Mouse (Mus musculus) hindbrain, embryonic 11.5 days (tissue): Measurements from ENCODE around the gene Calcrl. TPM values are rescaled to one million over a fixed set of nuclear protein-coding genes. Genes with fewer than 3 reads are reported as not detected.

Experiments
- ATAC-seq: fragments of 200-750 bp; cut with Nextera tagmentation; 2 replicates; pipeline ENCODE4 v1.8.0; 2017; ENCODE audit warnings: mild to moderate bottlenecking, moderate TSS enrichment, moderate library complexity; ENCODE audit not compliant: low FRiP score
- DNase-seq: peaks from one replicate; pipeline ENCODE4 v3.0.0-alpha.2; 2015; ENCODE audit warnings: low spot score
- H3K27ac ChIP-seq: fragments of 300-500 bp; sonication (generic); 2 replicates; pipeline ENCODE4 v1.5.1; 2014; ENCODE audit warnings: mild to moderate bottlenecking, low read depth, low read length
- H3K27me3 ChIP-seq: fragments of 300-500 bp; sonication (generic); 2 replicates; pipeline ENCODE4 v1.6.1; 2014; ENCODE audit warnings: mild to moderate bottlenecking, low read length, moderate library complexity, mixed read lengths; ENCODE audit not compliant: control insufficient read depth, insufficient read depth
- H3K36me3 ChIP-seq: fragments of 300-500 bp; sonication (generic); 2 replicates; pipeline ENCODE4 v1.6.1; 2014; ENCODE audit warnings: mild to moderate bottlenecking, low read length, moderate library complexity, mixed read lengths; ENCODE audit not compliant: control insufficient read depth, insufficient read depth
- H3K4me1 ChIP-seq: fragments of 300-500 bp; sonication (generic); replicated peaks from 2 replicates; pipeline ENCODE4 v1.6.1; 2014; ENCODE audit warnings: low read length, mixed read lengths; ENCODE audit not compliant: control insufficient read depth, insufficient read depth
- H3K4me2 ChIP-seq: fragments of 300-500 bp; sonication (generic); replicated peaks from 2 replicates; pipeline ENCODE4 v1.6.1; 2014; ENCODE audit warnings: mild to moderate bottlenecking, low read depth, low read length
- H3K4me3 ChIP-seq: fragments of 300-500 bp; sonication (generic); 2 replicates; pipeline ENCODE4 v1.5.1; 2014; ENCODE audit warnings: low read depth, low read length
- H3K9ac ChIP-seq: fragments of 300-500 bp; sonication (generic); 2 replicates; pipeline ENCODE4 v1.6.1; 2014; ENCODE audit warnings: low read depth, low read length
- H3K9me3 ChIP-seq: fragments of 300-500 bp; sonication (generic); 2 replicates; pipeline ENCODE4 v1.6.1; 2016; ENCODE audit warnings: low read length; ENCODE audit not compliant: control insufficient read depth
- WGBS: fragments of 180-500 bp; shearing (Covaris S2); extraction: QIAGEN DNeasy Blood & Tissue Kit; methylation state at CpG from one replicate; pipeline ENCODE4 v1.1.7; 2014; 5-methylcytosine and 5-hydroxymethylcytosine counted together
- polyA plus RNA-seq: library from polyadenylated mRNA; unstranded; fragments of >200 nt; fragmentation: Nextera tagmentation; extraction: Ambion mirVana; gene quantifications from 2 replicates; pipeline ENCODE4 v1.2.1, GENCODE M21; 2014

The Calcrl gene
- 17.7 and 18.5 TPM in 2 replicates for polyA plus RNA-seq

GRCm38 (mm10) chr2:84425138-84425537, at the start of gene Calcrl:
TSS of gene Calcrl (minus strand) at chr2:84425411.
- DNase-seq (peak; percentile 48), ATAC-seq (peak; percentile 65)
- Histone ChIP-seq H3K27ac (no peak within 1 kb of the TSS), H3K27me3 (no peaks in the 10 kb centered on the region), H3K4me1 (no peaks in the 10 kb centered on the region), H3K4me2 (peak within 1 kb of the TSS; percentile 8), H3K36me3 (no peaks in the 10 kb centered on the region), H3K9me3 (no peaks in the 10 kb centered on the region), H3K9ac (peak within 1 kb of the TSS; percentile 13; the same call in 1 of the 2 replicates), H3K4me3 (peak within 1 kb of the TSS; percentile 16; the same call in 1 of the 2 replicates)
- 3% methylated on average over 10 of the region's 10 CpGs for WGBS

- Histone ChIP-seq H3K4me1 (no peaks in the 10 kb centered on the region; the same call in 1 of the 2 replicates), H3K9me3 (no peaks in the 10 kb centered on the region), H3K27ac (no peak overlapping the region), H3K9ac (no peak overlapping the region), H3K27me3 (no peaks in the 10 kb centered on the region), H3K36me3 (no peaks in the 10 kb centered on the region), H3K4me3 (no peak overlapping the region), H3K4me2 (no peak overlapping the region)
- ATAC-seq (no peak), DNase-seq (no peak)
- 9% methylated on average over 6 of the region's 6 CpGs for WGBS
Measured at GRCm38 (mm10) chr2:84474651-84475050, 49.4 kb upstream of the Calcrl start.

DNA sequence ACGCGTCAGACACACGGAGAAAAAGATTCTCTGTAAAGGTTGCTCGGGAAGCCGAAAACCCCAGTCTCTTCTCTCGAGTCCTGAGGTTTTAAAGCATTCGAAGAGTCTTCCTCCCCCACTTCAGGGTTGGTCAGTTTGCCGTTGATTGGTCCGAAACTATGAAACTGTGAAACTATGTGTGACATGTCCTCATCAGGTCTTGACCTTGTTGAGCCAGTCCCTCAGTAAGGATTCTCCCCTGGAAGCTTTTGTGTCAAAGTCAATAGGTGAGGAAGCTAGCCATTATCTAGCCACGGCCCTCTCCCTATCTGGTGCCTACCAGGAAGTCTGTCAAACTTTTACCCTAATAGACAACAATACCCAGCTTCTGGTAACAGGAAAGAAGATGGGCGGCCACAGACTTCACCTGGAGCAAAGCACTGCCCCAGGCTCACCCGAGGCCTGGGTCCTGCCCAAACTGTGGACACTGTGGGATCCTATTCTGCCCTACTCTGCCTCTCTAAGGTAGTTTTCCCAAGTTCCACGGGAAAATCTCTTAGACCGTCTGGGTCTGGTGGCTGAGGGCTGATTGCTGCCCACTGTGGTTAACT, 48.8 kb upstream of the Calcrl start:
- ATAC-seq, result no peak
- WGBS, result 72% methylated on average over 14 of the region's 14 CpGs
- H3K4me2 ChIP-seq, result no peak overlapping the region
- H3K27me3 ChIP-seq, result no peaks in the 10 kb centered on the region
- no peaks in the 10 kb centered on the region for H3K36me3 ChIP-seq
- DNase-seq, result no peak
- H3K4me1 ChIP-seq, result no peaks in the 10 kb centered on the region; the same call in 1 of the 2 replicates
- no peaks in the 10 kb centered on the region for H3K9me3 ChIP-seq
- H3K27ac ChIP-seq, result no peak overlapping the region
- H3K4me3 ChIP-seq, result no peak overlapping the region
- H3K9ac ChIP-seq, result no peak overlapping the region

DNA sequence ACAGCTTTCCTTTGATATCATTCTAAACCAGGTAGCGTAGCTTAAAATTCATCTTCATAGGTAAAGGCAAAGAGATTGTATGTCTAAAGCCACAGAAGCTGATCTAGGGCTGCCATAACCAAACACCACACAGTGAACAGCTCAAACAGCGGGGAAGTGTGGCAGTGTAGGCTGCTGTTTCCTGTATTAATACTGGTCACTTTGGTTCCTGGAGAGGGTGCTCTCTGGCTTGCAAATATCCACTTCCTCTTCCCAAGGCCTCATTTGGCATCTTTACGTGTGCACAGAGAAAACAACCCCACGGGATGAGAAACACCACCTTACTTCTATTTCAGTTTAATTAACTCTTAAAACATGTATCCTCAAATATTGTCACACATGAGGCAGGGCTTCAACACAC, 42.2 kb upstream of the Calcrl start:
- H3K27ac ChIP-seq, result no peak overlapping the region
- no peak overlapping the region for H3K9ac ChIP-seq
- no peaks in the 10 kb centered on the region for H3K27me3 ChIP-seq
- H3K4me1 ChIP-seq, result no peaks in the 10 kb centered on the region
- H3K9me3 ChIP-seq, result no peaks in the 10 kb centered on the region
- DNase-seq (no peak), ATAC-seq (no peak)
- no peak overlapping the region for H3K4me3 ChIP-seq
- H3K36me3 ChIP-seq, result no peaks in the 10 kb centered on the region
- 91% methylated on average over 4 of the region's 4 CpGs for WGBS
- H3K4me2 ChIP-seq, result no peak overlapping the region

GRCm38 (mm10) chr2:84464956-84465355, 39.7 kb upstream of the Calcrl start:
- H3K36me3 ChIP-seq, result no peaks in the 10 kb centered on the region
- H3K27ac ChIP-seq, result no peak overlapping the region
- no peaks in the 10 kb centered on the region for H3K9me3 ChIP-seq
- DNase-seq, result no peak
- H3K9ac ChIP-seq, result no peak overlapping the region
- no peaks in the 10 kb centered on the region for H3K4me1 ChIP-seq
- H3K27me3 ChIP-seq, result no peaks in the 10 kb centered on the region
- no peak overlapping the region for H3K4me3 ChIP-seq
- ATAC-seq, result no peak
- WGBS, result 53% methylated on average over 7 of the region's 7 CpGs
- no peak overlapping the region for H3K4me2 ChIP-seq

DNA sequence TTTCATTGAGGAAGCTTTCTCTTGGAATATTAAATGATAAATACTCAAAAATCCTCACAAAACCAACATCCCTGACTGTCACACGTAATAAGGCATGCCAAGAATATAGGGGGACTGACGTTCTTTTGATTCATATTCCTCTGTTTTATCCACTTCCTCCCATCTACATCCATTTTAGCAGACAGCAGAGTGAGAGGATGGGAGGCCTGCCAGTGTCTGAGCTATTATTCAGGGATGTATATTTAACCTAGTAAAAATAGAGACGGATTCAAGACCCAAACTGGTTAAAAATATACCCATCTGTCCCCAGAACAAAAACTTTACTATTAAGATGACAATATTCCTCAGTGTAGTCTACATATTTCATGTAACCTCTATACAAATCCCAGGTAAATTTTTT, 37.2 kb upstream of the Calcrl start:
- no peak for ATAC-seq
- no peaks in the 10 kb centered on the region for H3K4me1 ChIP-seq
- no peak overlapping the region for H3K4me2 ChIP-seq
- H3K9ac ChIP-seq, result no peak overlapping the region
- DNase-seq, result no peak
- H3K27me3 ChIP-seq, result no peaks in the 10 kb centered on the region
- no peak overlapping the region for H3K4me3 ChIP-seq
- WGBS, result 94% methylated on average over 3 of the region's 3 CpGs
- no peak overlapping the region for H3K27ac ChIP-seq
- no peaks in the 10 kb centered on the region for H3K36me3 ChIP-seq
- H3K9me3 ChIP-seq, result no peaks in the 10 kb centered on the region

GRCm38 (mm10) chr2:84459651-84460177, 34.5 kb upstream of the Calcrl start:
- H3K27me3 ChIP-seq, result no peaks in the 10 kb centered on the region
- no peak overlapping the region for H3K27ac ChIP-seq
- H3K36me3 ChIP-seq, result no peaks in the 10 kb centered on the region
- ATAC-seq (no peak), DNase-seq (no peak)
- no peaks in the 10 kb centered on the region for H3K4me1 ChIP-seq
- H3K4me2 ChIP-seq, result no peak overlapping the region
- H3K9ac ChIP-seq, result no peak overlapping the region
- no peak overlapping the region for H3K4me3 ChIP-seq
- 77% methylated on average over 11 of the region's 11 CpGs for WGBS
- no peaks in the 10 kb centered on the region for H3K9me3 ChIP-seq

- DNase-seq (no peak), ATAC-seq (no peak)
- no peaks in the 10 kb centered on the region for H3K9me3 ChIP-seq
- no peaks in the 10 kb centered on the region for H3K36me3 ChIP-seq
- H3K4me3 ChIP-seq, result no peak overlapping the region
- no peak overlapping the region for H3K4me2 ChIP-seq
- no peak overlapping the region for H3K27ac ChIP-seq
- 90% methylated on average over 6 of the region's 6 CpGs for WGBS
- H3K27me3 ChIP-seq, result no peaks in the 10 kb centered on the region
- no peaks in the 10 kb centered on the region for H3K4me1 ChIP-seq
- H3K9ac ChIP-seq, result no peak overlapping the region
Measured at GRCm38 (mm10) chr2:84457221-84457620, 32.0 kb upstream of the Calcrl start.

DNA sequence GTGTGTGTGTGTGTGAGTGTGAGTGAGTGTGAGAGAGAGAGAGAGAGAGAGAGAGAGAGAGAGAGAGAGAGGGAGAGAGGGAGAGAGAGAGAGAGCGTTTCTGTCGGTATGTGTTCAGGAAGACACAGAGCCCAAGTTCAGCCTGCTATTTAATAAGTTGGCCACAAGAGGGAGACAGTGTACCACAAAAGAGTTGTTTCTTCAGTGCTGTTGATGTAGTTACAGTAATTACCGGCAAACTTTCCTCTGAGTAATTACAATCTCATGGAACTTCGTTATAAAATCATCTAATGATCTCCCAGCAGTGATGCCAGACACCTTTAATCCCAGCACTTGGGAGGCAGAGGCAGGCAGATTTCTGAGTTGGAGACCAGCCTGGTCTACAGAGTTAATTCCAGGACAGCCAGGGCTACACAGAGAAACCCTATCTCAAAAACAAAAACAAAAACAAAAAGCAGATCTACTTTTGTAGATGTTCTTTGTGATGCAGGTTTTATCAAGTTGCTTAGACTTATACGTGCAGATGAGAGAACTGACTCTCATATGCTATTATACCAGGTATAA, 30.1 kb upstream of the Calcrl start:
- Histone ChIP-seq H3K4me2 (no peak overlapping the region), H3K27ac (no peak overlapping the region), H3K9ac (no peak overlapping the region), H3K27me3 (no peaks in the 10 kb centered on the region), H3K9me3 (no peaks in the 10 kb centered on the region), H3K4me3 (no peak overlapping the region), H3K4me1 (no peaks in the 10 kb centered on the region), H3K36me3 (no peaks in the 10 kb centered on the region)
- 13% methylated on average over 5 of the region's 5 CpGs for WGBS
- DNase-seq (peak; percentile 80), ATAC-seq (peak; percentile 80; the same call in 1 of the 2 replicates)
